Comparison of ENCODE assay signal across 19 mouse cellular contexts in genomic region chr17:30481341-30481740, GRCm38 (mm10).
"Had no signal": no experiment of that assay in that cellular context is flagged by ENCODE, and none has a peak within 500 bp of the region (broad histone marks: within the 10 kb centered on the region; RNA-seq: fewer than 3 reads in every experiment).

No protein-coding gene starts in this region.

- H3K4me3 ChIP-seq: liver, embryonic 13.5 days; liver, embryonic 15.5 days; lung, embryonic 15.5 days; megakaryocyte, embryonic 14.5 days; midbrain, embryonic 12.5 days; neural tube, embryonic 12.5 days; stomach, embryonic 15.5 days had no signal

- H3K36me3 ChIP-seq: liver, embryonic 15.5 days; lung, embryonic 15.5 days; neural tube, embryonic 12.5 days; stomach, embryonic 15.5 days had no signal

- H3K4me1 ChIP-seq: liver, embryonic 13.5 days; liver, embryonic 15.5 days; lung, embryonic 15.5 days; neural tube, embryonic 12.5 days; stomach, embryonic 15.5 days had no signal

- H3K9ac ChIP-seq: liver, embryonic 13.5 days; liver, embryonic 15.5 days; liver, postnatal 0 days; lung, embryonic 15.5 days; midbrain, embryonic 12.5 days; neural tube, embryonic 12.5 days; stomach, embryonic 15.5 days had no signal

- DNase-seq: liver, embryonic 13.5 days; liver, postnatal 0 days; lung, adult 2 months; lung, postnatal 14 days; lung, postnatal 36 days; midbrain, embryonic 14.5 days; right cerebral cortex, postnatal 14 days; thymus, adult 2 months; thymus, postnatal 25 days; thymus, postnatal 4 days had no signal

- H3K27me3 ChIP-seq: liver, embryonic 13.5 days; liver, embryonic 15.5 days; lung, embryonic 15.5 days; megakaryocyte, embryonic 14.5 days; midbrain, embryonic 12.5 days; neural tube, embryonic 12.5 days; stomach, embryonic 15.5 days had no signal

- H3K27ac ChIP-seq: liver, embryonic 13.5 days; liver, embryonic 15.5 days; lung, embryonic 15.5 days; macrophage; midbrain, embryonic 12.5 days; neural tube, embryonic 12.5 days; stomach, embryonic 15.5 days; stomach, postnatal 0 days had no signal

- ATAC-seq: liver, postnatal 0 days; lung, postnatal 0 days had no signal

- H3K4me2 ChIP-seq: liver, embryonic 13.5 days; liver, embryonic 15.5 days; lung, embryonic 15.5 days; midbrain, embryonic 12.5 days; neural tube, embryonic 12.5 days; stomach, embryonic 15.5 days had no signal

- H3K9me3 ChIP-seq: liver, embryonic 13.5 days; liver, embryonic 15.5 days; lung, embryonic 15.5 days; midbrain, embryonic 12.5 days; neural tube, embryonic 12.5 days; stomach, embryonic 15.5 days had no signal
